Mouse (Mus musculus): ENCODE measurements around the gene Fosb. TPM values are rescaled to one million over a fixed set of nuclear protein-coding genes. Genes with fewer than 3 reads are reported as not detected.

Fosb gene
- total RNA-seq, 2 experiments from 2014 or later: 11.2 to 23.6 TPM

DNA sequence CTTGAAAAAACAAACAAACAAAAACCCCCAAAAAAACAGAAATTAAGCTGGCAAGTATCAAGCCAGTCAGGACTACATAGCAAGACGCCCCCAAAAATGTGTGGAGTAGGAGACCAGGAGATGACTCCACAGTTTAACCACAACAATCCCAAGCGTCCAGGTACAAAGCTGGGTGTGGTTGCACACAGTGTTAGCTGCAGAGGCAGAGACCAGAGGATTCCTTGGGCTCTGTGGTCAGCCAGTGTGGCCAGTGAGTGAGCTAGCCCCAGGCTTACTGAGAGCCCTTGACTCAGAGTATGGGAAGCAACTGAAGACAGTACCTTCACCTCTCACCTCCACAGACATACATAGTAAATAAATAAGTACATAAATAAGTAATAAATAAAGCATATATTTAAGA is 22.1 kb upstream of the Fosb start:
- DNase-seq: no peak

DNA sequence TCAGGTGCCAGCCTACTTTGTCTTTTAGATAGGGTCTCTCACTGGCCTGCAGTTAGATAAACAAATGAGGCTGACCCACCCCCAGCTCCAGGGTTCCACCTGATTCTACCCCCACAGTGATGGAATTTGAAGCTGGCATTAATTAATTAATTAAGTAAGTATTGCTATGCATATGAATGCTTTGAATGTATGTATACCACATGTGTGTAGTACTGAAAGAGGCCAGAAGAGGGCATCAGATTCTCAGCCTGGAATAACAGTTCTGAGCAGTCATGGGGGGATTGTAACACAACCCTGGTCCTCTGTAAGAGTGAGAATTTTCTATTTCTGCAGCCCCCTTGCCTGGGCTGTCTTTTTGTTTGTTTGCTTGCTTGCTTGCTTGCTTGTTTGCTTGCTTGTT is 18.6 kb upstream of the Fosb start:
- no peak for DNase-seq

DNA sequence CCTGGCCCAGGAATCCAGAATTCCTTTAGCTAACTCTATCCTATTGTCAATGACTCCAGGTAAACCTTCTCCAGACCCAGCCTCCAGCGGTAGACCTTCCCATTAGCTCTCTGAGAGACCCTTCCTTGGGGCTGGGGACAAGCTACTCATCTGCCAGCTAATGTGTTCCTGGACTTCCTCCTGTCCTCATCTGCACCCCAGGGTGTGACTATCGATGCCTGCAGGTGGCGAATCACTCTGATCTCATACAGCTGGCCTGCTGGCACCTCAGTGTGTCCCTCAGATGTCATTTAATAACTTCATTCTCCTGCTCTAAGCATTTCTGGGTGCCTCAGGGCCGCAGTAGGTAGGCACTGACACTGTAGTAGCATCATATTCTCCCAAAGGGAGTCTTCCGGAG is 17.9 kb upstream of the Fosb start:
- DNase-seq: no peak

DNA sequence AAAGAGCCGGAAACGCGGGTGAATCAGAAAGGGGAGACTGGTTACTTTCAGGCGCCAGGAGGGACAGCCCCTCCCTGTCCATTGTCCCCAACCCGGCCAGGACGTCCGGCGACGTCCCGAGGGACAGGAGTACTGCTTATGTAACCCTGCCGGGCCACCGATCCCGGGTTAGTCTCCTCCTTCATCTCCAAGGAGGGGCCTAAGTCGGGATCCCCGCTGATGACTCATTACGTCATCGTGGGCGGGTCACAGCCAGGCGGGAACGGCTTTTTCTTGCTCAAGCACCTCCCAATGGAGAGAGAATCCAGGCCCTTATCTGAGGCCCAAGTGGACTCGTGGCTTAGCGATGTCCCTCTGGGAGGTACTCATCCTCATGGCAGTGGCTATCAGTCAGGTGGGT is 17.3 kb upstream of the Fosb start:
- DNase-seq: peak; percentile 94 to 95

DNA sequence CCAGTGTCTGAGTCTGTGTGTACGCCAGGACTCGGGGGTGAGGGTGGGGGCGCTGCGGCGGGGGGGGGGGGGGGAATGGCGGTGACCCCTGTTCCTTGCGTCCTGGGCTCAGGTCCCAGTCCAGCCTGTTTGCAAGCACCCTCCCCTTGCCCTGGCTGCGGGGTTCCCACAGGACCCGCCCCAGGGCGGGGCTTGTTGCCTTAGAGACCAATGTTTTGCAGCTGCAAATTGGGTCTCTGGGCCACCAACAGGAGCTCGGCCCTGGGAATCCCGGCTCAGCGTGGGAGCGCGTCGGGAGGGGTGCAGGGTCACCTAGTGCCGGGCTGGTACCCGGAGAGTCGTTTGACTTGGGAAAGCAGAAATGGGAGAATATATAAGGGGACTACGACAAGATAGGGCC is 16.5 kb upstream of the Fosb start:
- DNase-seq: peak; percentile 94 to 97

DNA sequence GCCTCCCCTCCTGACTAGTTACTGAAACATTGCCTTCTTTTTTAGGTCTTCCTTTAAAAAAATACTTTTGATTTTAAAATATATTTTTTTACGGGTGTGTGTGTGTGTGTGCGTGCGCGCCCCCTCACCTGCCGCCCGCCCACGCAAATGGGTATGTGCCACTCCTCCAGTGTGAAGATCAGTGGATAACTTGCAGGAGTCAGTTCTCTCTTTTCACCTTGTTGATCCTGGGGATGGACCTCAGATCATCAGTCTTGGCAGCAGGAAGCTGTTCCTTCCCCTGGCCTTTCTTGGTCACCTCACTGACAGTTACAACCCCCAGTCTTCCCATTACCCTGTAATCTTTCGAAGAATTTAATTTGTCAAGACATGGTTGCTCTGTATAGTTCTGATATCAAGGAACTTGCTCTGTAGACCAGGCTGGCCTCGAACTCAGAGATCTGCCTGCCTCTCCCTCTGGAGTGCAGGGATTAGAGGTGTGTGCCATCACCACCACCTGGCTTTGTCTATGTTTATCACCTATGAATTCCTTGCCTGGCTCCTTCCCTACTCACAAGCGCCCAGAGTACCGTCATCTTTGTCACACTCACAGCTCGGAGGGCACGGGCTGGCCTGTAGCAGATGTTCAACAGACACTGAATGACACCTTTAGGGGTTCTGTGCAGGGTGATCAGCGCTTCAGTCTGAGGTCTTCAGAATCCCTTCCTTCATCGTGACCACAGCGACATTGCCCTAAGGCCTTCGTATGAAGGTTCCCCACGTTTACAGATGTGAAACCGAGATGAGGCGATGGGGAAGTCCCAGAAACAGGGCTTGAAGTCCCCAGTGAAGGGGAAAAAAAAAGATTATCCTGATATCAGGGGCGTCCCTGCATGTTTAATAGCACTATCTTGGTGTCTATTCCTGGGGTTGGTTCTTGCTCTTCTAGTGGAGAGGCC is 15.7 kb upstream of the Fosb start:
- no peak for DNase-seq

DNA sequence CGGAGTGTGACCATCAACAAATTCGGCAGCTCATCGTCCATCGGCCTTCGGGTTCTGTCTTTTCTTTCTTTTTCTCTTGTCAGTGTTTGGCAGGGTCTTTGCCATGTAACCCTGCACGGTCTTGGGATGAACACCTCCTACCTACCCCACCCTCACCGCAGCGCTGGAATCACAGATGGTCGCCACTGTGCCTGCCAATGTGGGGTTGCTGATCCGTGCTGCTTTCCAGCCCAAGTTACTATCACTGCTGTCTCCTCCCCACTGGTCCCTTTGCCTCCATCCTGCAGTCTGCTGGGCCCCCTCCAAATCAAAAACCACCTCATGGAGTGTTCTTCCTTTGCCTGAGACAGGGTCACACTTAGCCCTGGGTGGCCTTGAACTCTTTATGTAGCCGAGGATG is 14.4 kb upstream of the Fosb start:
- no peak for DNase-seq

DNA sequence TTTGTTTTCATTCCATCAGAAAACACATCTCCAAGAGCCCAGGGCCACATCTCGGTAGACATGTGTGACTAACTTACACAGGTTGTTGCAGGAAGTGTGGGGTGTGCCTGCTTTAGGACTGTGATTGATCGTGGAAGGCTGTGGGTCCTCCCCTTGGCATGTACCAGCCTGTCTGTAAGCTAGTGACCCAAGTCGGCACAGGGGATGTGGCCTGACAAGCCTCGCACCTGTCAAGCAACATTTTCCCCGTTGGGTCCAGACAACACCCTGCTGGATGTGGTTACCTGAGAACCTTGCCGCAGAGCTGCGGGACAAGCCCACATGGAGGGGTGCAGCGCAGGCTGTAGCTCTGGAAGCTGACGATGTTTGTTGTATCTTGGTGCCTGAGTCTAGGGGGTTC is 12.6 kb upstream of the Fosb start:
- no peak for DNase-seq

DNA sequence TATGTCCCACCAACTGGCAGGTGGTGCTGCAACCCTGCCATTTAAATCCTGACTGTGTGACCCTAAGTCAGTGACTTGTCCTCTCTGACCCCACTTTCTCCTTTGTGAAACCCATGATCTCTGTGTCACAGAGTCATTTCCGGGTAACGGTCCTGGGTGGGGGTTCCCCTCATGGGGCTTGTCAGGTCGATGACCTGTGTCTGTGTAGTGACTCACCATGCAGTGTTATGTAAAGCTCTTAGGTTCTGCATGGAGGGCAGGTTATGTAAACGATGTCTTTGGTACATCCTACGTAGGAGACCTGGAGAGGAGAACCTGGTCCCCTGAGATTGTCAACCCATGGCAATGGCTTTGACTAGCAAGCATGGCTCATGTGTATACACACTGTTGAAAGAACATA is 11.6 kb upstream of the Fosb start:
- DNase-seq: no peak

DNA sequence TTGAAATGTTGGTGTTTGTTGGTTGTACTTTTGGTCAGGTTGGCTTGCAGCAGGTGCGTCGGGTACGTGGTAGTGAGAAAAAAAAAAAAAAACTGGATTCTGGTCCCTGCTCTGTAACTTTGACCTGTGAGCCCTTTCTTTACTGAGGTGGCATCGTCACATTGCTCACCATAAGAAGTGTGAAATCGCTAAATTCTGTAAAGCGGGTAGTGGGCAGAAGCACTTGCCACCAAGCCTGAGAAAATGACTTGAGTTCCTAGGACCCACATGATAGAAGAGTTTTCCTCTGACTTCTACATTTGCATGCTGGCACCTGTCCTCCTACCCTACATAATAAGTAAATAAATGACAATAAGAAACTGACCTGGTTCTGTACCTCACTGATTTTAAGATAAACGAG is 10.8 kb upstream of the Fosb start:
- no peak for DNase-seq

DNA sequence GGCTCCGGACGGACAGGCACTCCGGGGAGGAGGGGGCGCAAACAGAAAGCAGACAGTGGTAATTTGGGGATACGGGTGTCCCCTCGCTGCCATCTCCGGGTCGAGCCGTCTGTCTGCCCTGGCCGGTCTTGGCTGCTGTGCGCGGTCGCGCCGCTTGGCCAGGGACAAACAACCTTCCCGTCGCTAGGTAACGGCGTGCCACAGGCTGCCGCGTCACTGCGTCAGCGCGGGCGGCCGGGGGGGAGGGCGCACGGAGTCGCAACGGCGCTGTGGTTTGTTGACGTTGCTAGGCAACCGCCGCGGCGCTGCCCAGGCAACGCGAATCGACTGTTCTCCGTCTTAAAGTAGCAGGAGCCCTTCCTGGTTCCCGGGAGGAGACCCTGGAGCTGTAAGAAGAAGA is 10.1 kb upstream of the Fosb start:
- DNase-seq: peak; percentile 98 to 99

DNA sequence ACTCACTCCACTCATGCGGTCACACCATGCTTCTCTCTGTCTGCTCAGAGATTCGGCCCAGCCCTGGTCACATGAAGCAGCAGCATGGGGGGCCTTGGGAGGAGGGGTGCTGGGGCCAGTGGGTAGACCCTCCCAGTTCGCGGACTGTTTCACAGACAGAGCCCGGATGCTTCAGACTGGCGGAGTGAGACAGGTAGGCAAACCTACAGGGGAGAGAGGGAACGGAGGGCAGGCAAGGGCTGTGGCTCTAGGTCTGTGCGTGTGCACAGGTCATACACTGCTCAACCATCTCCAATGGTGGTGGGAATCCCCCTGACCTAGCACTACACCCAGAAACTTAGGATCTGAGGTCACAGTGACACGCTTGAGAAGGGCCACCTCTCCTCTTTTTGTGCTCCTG is 9.6 kb upstream of the Fosb start:
- no peak for DNase-seq

DNA sequence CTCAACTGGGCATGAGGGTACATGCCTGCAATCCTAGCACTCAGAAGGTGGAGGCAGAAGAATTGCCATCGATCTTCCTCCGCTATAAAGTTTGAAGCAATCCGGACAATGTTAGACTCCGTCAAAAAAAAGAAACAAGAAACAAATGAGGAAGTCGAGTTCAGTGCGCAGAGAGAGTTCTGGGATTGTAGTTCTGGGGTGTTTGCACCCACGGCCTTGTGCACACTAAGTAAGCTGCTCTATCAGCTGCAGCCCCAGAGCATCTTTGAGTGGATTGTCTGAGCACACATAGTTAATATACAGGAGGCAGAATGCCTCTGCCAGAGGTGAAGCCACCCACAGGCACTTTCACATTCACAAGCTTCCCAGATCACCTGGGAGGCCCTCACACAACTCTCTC is 8.8 kb upstream of the Fosb start:
- no peak for DNase-seq

DNA sequence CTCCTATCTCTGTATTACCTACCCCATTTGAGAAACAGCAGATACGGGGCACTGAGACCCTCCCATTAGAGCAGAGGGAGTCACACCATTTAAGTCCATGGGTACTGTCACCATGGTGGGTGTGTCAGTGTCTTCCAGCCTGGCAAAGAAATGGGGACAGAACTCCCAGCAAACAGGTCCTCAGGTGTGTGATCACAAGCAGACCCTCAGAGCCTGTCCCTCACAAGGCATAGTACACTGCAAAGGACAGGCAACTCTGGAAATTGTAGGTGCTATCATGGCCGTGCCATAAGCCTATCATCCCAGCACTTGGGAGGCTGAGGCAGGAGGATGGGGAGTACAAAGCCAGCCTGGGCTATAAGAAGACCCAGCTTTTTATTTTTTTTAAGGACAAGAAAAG is 8.3 kb upstream of the Fosb start:
- DNase-seq: no peak

DNA sequence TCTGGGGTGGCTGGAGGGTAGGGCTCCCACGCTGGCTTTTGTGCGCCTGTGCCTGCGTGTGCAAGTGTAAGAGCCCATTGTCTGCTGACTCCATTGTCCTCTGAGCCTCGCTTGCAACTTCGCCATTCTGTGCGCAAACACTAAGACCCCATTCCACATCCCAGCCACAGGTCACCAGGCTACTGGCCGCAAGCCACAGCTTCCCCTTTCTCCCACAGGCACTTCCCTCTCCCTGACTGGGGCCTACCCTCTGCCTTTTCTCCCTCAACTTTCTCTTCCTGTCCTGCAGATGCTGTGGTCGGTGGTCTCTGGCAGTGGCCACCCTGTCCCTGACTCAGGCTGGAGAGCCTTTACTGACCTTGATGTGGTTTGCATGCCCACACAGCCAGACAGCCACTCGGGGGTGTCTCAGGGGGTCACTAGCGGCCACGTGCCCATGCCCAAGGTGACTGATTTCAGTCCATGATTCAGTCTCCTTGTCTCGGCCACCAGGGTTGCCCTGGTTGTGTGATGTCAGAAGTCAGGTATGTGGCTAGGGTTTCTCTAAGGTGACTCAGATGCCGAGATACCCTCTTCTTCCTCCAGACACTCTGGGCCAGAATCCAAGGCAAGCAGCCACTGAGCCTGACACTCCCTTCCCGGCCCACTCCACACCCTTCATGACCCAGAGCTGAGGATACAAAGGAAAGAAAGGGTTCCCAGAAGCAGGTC is 6.8 kb upstream of the Fosb start:
- DNase-seq: peak in 1 of 2 experiments; percentile 49

DNA sequence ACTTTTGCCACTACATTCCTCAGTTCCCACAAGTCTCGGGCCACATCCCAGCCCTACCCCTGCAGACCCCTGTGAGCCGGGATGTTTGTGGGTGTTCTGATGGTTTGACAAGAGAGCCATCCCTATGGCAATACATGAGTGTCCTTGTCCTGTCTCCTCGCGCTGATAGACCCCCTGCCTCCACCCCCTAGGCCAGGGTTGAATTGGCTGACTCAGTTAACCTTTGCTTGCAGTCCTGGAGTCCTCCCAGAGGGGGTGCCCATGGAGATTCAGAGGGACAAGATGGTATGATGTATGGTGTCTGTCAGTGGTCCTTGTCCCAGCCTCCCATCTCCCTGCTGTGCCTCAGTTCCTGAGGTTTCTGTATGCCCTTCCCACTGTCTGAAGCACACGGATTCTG is 4.2 kb upstream of the Fosb start:
- no peak for DNase-seq

DNA sequence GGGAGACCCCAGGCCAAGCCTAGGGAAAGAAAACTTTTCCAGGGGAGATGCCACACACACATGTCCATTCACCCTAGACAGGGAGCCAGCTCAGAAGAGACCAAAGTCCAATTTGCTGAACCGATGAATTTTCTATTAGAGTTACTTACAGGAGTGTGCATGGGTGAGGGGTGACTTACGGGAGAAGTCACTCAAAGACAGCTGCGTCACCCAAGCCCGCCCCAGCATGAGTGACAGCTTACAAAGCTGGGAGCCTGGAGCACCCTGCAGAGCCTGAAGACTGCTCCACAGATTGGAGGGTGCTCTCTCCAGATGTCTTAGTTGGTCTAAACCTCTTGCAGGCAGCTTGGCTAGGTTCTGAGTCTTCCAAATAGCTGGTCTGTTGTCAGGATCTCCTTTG is 2.1 kb upstream of the Fosb start:
- no peak for DNase-seq

DNA sequence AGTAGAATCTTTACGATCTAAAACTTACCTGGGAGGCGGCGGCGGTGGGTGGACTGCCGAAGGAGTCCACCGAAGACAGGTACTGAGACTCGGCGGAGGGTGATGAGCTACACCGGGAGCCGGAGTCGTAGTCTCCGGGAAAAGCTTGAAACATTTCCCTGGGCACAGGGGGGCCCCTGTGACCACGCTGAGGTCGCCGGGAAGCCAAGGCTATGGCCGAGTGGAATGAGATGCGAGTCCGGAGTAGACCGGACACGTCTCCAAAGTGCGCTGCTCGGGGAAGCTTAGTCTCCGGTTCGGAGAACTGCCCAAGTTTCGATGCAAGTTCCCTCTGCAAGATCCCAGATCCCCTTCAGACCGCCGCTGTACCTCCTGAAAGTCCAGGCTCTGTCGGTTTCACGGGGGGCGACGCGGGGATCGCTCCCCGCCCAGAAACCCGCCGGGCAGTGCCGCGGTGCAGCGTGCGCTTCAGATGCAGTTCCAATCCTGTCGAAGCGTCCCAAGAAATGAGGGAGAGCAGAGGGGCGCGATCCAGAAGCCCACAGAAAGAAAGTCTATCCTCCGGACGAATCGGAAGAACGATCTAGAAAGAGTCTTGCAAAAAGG is 470 bp downstream of the Fosb start:
- peak in 1 of 2 experiments; percentile 30 for DNase-seq

DNA sequence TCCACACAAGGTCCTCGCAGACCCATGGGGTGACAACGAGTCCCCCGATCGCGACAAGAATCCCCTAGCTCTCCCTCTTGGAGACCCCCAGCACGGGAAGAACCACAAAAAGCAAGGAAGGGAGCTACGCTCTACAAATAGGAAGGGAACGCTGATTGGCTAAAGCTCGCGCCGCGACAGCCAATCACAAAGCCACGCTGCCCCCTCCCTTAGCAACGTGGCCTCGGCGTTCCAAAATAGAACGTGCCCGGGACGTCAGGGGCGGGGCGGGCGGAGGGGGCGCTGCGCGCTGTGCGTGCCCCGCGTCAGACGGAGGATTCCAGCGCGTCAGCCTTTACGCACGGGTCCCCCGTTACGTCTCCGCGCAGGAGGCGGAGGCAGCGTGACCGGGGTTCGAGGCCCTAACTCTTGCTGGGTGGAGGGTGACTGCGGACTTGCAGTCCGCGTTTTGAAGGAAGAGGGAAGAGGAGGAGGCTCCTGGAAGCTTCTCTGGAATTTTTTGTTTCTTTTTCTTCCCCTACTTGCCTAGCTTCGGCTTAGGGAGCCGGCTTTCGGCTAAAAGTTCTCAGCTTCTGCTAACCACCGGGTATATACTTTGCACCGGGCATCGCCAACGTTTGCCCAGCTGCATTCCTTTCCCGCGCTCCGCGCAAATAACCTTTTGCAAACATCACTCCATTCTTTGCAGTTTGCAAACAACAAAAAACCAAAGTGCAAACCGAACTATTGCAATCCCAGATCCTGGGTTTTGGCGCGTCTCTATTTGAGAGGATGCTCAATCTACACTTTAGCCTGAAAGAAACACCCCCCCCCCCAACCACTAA is 1.2 kb downstream of the Fosb start:
- peak; percentile 98 for DNase-seq

DNA sequence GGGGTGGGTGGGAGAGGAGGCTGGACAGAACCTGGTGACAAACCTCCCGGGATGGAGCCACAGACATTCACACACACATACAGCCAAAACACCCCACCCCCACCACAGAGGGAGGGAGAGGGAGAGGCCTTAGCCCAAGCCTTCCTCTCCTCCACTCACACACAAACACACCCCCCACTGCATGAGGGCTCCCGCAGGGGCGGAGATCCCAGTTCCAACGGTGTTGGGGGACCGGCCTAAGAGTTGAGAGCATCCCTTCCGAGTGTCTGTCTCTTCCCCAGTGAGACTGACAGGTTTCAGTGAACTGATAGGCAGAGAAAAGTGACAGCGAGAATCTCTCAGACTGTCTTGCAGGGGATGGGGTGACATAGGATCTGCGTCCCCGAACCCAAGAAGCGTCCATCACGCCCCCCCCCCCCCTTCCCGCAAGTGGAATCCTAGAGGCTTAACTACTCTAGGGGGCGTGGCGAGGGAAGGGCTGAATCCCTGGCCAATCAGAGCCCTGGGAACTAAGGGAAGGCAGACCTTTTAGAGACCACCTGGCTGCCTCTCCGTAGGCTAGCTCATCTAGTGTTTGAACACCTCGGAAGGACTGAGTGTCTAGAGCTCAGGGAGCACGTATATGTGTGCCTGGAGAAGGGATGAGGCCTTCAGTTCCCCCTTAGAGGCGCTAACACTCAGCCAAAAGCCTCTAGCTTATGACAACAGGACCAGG is 2.0 kb downstream of the Fosb start:
- DNase-seq: peak; percentile 84 to 88

All from adrenal gland, postnatal 36 days (tissue).